Mouse (Mus musculus) brain, adult 2 months (tissue): ENCODE data around the gene Matk.

Experiments
- DNase-seq: peaks from one replicate; pipeline ENCODE4 v3.0.0; 2011; ENCODE audit warnings: low read depth, low spot score

The Matk gene

DNA sequence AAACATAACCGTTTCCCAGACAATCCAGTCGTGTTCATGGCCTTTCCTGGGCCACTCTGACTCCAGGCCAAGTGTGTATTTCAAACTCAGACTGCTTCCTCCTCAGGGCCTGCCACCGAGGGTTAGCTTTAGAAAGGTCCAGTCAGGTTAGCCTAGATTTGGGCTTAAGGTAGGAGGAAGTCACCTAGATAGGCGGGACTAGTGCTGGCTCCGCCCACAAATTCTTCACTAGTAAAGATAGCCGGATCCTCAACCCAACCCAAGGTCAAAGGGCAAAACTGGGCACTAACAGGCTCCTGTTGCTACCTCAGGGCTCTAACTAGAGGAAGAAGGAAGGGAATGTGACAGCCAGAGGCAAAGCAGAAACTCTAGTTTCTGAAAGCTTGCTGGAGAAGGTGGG lies 33.9 kb downstream of the Matk start:
- DNase-seq = no peak

DNA sequence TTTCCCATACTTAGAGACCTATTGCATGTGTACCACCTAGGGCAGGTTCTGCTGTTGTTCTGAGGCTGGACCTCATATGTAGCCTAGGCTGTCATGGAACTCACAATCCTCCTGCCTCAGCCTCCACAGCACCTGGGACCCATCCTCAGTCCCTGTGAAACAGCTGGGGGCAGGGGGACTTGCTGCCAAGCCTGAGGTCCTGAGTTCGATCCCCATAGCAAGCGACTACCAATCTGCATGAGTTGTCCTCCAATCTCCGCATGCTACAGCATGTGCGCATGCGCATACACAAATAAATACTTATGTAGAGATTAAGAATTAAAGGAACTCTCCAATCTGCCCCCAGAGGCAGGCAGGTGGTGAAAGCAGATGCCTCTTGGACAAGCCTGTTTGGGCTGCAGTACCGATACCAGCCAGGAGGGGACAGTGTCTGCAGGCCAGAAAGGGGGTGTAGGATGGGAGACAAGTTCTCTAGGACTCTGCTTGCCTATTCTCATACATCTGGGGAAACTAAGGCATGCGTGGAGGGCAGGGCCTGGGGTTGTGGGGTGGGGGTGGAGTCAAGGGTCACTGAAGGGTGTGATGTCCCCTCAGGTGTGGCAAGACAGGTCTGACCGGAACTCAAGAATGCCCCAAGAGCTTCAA lies 34.9 kb downstream of the Matk start:
- peak; percentile 66 for DNase-seq

DNA sequence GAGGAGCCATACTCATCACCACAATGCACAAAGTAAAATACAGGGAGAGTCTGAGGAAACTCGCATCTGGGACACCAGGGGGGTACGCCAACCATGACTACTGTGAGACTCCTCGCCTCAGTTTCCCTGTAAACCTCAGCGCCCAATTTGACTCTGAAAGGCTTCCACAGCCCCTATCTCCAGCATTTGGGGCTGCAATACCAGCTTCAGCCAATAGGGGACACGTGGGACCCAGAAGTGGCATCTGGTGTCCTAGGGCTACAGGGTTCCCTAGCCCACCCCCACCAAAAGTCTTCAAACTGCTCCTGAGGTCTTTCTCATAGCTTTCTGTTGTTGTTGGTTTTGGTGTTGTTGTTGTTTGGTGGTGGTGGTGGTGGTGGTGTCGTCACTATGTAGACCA lies 35.9 kb downstream of the Matk start:
- no peak for DNase-seq

- peak; percentile 81 for DNase-seq
Observed at GRCm38 (mm10) chr10:81289278-81289677, 36.5 kb downstream of the Matk start.

DNA sequence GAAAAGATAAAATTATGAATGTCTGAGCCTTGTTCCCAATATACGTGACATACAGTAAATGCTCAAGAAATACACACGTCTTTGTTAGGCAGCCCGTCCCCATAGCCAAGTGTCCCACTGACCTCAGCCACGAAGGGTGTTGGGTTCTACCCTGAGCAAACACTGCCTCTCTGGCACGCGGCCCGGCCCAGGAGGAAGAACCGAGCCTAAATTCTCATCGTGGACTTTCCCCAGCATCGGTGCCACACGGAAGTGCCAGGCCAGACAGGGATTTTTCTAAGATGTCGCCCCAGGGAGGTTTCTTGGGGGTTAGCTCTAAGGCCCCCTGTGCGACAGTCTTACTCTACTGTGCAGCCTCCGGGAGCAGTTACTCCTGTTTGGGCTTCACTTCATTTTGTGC lies 37.1 kb downstream of the Matk start:
- DNase-seq = no peak

GRCm38 (mm10) chr10:81290698-81291460 lies 38.1 kb downstream of the Matk start:
- no peak for DNase-seq

DNA sequence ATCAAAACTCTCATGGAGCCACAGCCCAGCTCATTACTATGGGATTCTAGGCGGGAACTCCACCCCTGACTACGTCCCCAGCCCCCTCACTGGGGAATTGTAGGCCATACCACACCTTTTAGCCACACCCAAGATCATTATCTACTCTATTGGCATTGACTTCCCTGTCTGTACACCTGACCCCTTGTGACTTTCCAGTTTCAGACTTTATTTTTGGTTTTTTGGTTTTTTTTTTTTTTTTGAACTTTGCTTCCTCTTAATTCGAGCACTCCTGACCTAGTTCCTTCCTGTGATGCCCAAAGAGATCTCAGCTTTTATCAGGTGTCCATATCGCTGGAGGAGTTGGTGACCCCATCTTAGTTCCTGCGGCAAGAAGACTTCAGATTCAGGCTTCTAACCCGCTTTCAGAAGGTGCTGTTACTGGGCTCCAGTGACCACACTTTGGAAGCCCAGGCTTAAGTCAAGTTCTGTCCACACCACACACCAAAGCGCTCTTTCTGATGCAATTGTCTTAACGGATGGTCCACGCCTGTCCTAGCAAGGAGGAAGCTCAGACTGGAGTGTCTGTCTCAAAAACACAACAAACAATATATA lies 38.9 kb downstream of the Matk start, which contains the start of gene Tjp3:
Gene Tjp3, minus strand, starts transcription at position 71 of the 594 bp plus-strand sequence.
- no peak for DNase-seq

GRCm38 (mm10) chr10:81292554-81293333 lies 40.0 kb downstream of the Matk start, which contains the start of gene Pip5k1c:
Gene Pip5k1c (plus strand): TSS chr10:81292963.
- DNase-seq = peak; percentile 100

DNA sequence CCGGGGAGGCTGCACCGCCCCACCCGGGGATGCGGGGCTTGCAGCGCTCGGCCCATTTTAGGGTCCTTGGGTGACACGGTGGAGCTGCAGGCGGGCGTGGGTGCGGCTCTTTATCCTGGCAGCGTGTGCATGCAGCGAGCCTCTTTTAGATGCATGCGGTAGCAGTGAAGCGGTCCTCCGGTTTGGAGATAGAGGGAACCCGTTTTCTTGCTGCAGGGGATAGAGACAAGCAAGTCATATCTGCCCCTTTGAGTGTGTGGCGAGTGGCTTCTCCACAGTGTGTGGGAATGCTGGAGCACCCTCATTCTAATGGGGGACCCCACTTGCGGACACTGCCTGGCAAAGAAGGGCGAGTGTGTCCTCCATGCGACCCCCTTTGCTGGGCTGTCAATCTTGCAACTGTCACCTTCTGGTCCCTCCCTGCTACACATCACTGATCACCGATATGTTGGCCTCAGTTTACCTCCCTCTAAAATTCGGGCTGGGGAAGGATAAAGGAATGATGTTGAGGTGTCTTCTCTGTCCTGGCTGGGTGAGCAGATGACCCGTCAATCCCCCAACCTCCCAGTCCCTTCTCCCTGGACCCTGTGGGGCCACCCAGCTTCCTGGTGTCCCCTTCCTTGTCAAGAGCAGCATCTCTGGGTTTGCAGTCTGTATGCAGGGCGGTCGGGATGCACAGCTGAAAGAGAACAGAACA lies 40.7 kb downstream of the Matk start:
- no peak for DNase-seq

- DNase-seq = peak; percentile 93
Observed at GRCm38 (mm10) chr10:81294442-81294841, 41.7 kb downstream of the Matk start.

DNA sequence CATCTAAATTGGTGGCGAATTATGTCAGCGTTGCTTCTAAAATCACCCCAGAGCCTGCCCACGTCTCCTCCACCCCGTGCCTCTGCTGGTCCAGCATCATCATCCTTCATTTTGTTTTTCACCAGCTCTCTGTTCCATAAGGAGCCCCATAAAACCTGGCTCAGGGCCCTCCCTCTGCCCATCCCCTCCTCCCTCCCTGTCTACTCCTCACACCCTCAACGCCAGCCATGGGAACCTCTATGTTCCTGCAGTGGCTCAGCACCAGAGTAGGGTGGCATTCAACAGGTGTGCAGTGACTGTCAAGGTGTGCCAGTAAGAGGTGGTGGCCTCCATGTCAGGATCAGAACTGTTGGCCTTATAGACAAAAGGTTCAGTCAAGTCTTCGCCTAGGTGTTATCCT lies 42.5 kb downstream of the Matk start:
- DNase-seq = peak; percentile 75

DNA sequence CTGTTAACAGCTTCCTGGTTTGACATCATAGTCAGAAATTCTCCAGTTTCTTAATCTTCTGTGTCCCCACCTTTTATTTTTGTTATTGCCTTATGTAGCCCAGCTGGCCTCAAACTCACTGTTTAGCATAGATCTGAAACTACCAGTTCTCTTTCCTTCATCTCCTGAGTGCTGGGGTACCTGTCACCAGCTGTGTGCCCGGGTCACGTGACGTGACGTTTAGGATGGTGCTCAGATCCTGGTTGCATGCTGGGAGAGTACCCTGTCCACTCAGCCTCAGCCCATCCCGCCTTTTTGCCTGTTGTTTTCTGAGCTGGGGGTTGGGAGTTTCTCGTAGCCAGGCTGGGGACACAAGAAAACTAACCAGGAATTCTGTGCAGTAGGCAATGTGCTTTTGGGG lies 44.5 kb downstream of the Matk start:
- no peak for DNase-seq

DNA sequence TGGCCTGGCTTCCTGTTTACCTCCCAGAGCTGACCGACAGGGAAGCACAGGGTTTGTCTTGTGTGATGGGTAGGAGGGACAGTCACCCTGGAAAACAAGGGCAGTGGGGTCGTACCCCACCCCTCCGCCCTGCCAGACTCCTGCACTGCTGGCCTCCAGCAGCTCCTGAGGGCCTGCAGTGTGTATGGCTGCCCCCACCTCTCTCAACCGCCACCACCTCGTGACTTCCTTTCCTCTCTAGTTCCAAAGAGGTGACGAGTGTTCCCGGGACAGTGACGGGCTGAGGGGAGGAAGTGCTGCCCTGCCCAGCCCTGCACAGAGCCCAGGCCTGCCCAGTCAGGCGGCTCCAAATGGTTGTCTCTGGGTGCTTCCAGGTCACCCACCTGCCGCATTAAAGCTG lies 45.1 kb downstream of the Matk start:
- DNase-seq = no peak

DNA sequence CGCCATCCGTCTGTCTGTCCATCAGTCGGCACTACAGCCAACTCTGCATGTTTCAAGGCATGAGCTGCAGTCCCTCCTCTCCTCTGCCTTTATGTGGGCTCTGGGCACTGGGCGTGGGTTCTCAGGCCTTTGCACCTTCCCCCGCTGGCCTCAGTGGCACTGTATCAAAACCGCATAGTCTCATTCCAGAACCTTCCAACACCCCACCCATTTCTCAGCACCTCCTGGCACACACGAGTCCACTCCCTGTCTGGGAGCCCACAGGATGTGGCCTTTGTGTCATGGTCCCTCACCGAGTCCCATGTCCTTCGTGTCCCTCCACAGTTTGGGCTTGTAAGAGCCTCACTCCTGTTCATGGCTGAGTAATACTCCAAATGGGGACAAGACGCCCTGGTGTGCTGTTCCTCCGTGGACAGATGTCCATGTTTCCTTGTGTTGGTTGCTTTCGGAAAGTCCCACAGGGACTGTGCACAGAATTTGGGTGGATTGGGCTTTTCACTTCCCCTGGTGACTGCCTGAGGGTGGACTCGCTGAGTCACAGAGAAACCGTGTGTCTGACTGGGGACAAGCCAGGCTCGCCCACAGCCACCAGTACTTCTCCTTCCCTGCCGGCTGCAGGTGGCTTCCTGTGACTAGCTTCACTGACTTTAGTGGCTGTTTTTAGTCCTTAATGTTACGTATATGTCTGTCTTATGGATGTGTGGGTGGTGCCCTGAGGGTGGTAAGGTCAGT lies 45.8 kb downstream of the Matk start:
- DNase-seq = peak; percentile 90

DNA sequence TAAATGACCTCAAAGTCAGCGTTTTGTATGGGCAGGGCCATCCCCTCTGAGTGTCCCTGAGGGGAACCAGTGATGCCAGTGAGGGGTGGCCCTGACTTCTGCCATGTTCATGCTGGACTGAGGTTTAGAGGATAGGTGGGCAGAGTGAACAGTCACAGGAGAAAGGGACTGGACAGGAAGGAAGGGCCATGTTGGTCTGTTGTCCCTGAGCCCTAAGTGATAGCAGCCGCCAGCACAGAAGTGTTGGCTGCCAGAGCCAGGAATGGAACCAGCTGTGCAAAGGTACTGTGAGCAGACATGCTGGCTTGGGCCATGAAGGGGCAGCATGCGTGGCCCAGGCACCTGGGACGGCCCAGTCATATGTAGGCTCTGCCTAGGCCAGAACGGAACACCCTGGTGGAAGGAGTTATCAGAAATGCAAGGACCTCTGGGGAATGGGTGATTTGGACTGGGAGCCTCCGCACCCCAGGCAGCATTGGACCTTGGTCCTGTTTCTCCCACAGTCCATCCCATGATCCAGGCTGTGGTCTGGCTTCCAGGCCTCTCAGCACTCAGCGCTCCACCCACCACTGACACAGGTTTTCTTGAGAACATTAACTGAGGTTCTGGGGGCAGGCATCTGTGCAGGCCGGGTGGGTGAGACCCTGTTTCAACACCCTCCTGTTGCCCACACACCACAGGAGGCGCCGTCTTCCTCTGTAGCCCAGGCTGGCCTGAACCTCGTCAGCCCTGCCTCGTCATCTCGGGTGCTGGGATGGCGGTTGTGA lies 47.0 kb downstream of the Matk start:
- DNase-seq = no peak

- no peak for DNase-seq
Observed at GRCm38 (mm10) chr10:81300352-81300907, 47.7 kb downstream of the Matk start.

- peak; percentile 87 for DNase-seq
Observed at GRCm38 (mm10) chr10:81301321-81301720, 48.6 kb downstream of the Matk start.

DNA sequence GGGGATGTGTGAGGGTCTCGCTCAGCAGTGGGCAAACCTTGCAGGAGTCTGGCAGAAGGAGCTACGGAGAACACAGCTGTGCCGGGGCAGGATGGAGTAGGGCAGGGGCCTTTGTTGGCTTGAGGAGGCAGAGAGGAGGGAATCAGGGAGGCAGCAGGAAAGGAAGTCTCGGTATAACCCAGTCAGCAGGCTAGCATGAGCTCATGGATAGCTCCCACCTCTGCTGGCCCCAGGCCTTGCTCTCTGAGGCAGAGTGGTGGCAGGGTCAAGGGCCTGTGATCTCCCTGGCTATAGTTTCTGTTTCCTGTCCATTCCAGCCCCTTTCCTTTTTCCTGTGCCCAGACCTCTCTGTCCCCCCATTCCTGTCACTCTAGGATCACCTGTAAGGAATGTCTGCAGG lies 49.6 kb downstream of the Matk start:
- DNase-seq = no peak

DNA sequence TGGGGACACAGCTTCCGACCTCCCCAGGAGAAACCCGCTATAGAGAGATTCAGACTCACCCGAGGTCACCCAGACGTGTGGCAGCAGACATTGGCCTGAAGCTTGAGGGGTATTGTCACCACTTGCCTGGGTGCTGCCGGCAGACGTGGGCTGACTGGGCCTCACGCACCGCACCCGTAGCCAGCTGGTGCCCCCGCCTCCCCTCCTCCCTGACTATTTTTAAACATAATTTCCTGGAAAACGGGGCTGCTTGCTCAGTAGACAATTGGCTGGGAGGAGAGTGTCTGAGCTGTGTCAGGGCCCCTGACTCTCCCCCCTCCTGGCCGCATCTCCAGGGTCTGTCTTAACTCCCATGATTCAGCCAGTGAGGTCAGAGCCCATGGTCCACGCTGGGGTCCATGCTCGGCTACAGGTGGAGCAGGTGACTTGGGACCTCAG lies 50.1 kb downstream of the Matk start:
- peak; percentile 88 for DNase-seq

DNA sequence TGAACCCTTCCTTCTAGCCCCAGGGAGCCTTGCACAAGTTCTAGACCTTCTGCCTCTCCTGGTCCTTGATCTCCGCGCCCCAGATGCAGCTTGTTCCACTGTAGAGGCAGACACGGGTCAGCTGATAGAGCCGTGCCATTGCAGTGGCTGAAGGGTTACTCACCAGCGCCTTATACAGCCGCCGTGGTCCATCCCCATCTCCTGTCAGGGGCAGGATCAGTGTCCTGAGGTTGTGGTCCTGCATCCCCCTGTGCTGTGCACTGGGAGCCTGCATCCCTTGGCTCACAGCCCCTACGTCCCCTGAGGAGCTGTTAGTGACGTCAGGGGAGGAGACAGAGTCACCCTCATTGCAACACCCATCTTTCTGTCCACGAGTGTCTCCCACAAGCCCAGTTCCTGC lies 50.5 kb downstream of the Matk start:
- no peak for DNase-seq
